Mouse (Mus musculus): ENCODE data around the gene Sorbs1. TPM values are rescaled to one million over a fixed set of nuclear protein-coding genes. Genes with fewer than 3 reads are reported as not detected.
A peak's percentile ranks its signal among the peaks of the same experiment; 100 is the strongest.

Gene Sorbs1
- polyA plus RNA-seq, 1 experiment from 2014 or later: 90.6 TPM

GRCm38 (mm10) chr19:40467810-40468209 lies 45.8 kb downstream of the Sorbs1 start:
- H3K4me1 ChIP-seq (ENCODE audit: control insufficient read depth, insufficient read depth, low read length): peaks cover 41% of the 10 kb centered on the region
- H3K9ac ChIP-seq (ENCODE audit: low read depth, low read length): no peak overlapping the region
- peak overlapping the region; percentile 33 for H3K4me2 ChIP-seq
- WGBS (ENCODE audit: insufficient replicate concordance): 31% methylated on average over 9 of the region's 9 CpGs
- ATAC-seq (replicated peaks; ENCODE audit: insufficient number of reproducible peaks, low FRiP score, low TSS enrichment): peak; percentile 73
- H3K9me3 ChIP-seq (replicated peaks; ENCODE audit: control insufficient read depth, low read length): no peaks in the 10 kb centered on the region
- no peaks in the 10 kb centered on the region for H3K27me3 ChIP-seq (ENCODE audit: control insufficient read depth, insufficient read depth, low read length)
- H3K27ac ChIP-seq (ENCODE audit: low read depth, low read length): peak overlapping the region; percentile 91
- H3K36me3 ChIP-seq (ENCODE audit: control insufficient read depth, insufficient read depth, low read length): no peaks in the 10 kb centered on the region
- H3K4me3 ChIP-seq (ENCODE audit: low read depth, low read length): no peak overlapping the region

GRCm38 (mm10) chr19:40465339-40465738 lies 48.2 kb downstream of the Sorbs1 start:
- 84% methylated on average over 3 of the region's 3 CpGs for WGBS (ENCODE audit: insufficient replicate concordance)
- no peak for ATAC-seq (replicated peaks; ENCODE audit: insufficient number of reproducible peaks, low FRiP score, low TSS enrichment)
- H3K27me3 ChIP-seq (ENCODE audit: control insufficient read depth, insufficient read depth, low read length): no peaks in the 10 kb centered on the region
- H3K27ac ChIP-seq (ENCODE audit: low read depth, low read length): no peak overlapping the region
- H3K9me3 ChIP-seq (replicated peaks; ENCODE audit: control insufficient read depth, low read length): no peaks in the 10 kb centered on the region
- no peaks in the 10 kb centered on the region for H3K36me3 ChIP-seq (ENCODE audit: control insufficient read depth, insufficient read depth, low read length)
- H3K4me1 ChIP-seq (ENCODE audit: control insufficient read depth, insufficient read depth, low read length): peaks cover 36% of the 10 kb centered on the region
- H3K4me3 ChIP-seq (ENCODE audit: low read depth, low read length): no peak overlapping the region
- H3K9ac ChIP-seq (ENCODE audit: low read depth, low read length): no peak overlapping the region
- no peak overlapping the region for H3K4me2 ChIP-seq

DNA sequence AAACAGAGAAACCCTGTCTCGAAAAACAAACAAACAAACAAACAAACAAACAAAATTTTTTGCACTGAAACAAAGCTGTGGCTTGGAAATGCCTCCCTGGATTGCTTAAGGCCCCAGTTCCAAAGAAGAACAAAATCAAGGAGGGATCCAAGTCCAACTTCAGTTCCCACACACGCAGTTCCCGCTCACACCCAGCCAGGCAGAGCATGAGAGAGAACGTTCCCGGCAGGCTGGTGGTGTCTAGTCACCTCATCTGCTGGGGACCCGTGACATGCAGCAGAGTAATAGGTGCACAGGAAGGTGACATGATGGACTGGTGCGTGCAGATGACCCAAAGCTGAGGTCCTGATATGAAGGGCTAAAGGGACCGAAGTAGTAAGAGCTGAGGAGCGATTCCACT lies 49.2 kb downstream of the Sorbs1 start:
- Histone ChIP-seq H3K4me3 (ENCODE audit: low read depth, low read length) (no peak overlapping the region), H3K4me1 (ENCODE audit: control insufficient read depth, insufficient read depth, low read length) (peaks cover 38% of the 10 kb centered on the region), H3K9ac (ENCODE audit: low read depth, low read length) (no peak overlapping the region), H3K36me3 (ENCODE audit: control insufficient read depth, insufficient read depth, low read length) (no peaks in the 10 kb centered on the region), H3K9me3 (replicated peaks; ENCODE audit: control insufficient read depth, low read length) (no peaks in the 10 kb centered on the region), H3K27me3 (ENCODE audit: control insufficient read depth, insufficient read depth, low read length) (no peaks in the 10 kb centered on the region), H3K4me2 (no peak overlapping the region), H3K27ac (ENCODE audit: low read depth, low read length) (no peak overlapping the region)
- 83% methylated on average over 9 of the region's 9 CpGs for WGBS (ENCODE audit: insufficient replicate concordance)
- no peak for ATAC-seq (replicated peaks; ENCODE audit: insufficient number of reproducible peaks, low FRiP score, low TSS enrichment)

GRCm38 (mm10) chr19:40462892-40463291 lies 50.7 kb downstream of the Sorbs1 start:
- Histone ChIP-seq H3K27ac (ENCODE audit: low read depth, low read length) (no peak overlapping the region), H3K27me3 (ENCODE audit: control insufficient read depth, insufficient read depth, low read length) (no peaks in the 10 kb centered on the region)
- WGBS (ENCODE audit: insufficient replicate concordance): 32% methylated on average over 6 of the region's 6 CpGs

GRCm38 (mm10) chr19:40462481-40462880 lies 51.1 kb downstream of the Sorbs1 start:
- peaks cover 32% of the 10 kb centered on the region for H3K4me1 ChIP-seq (ENCODE audit: control insufficient read depth, insufficient read depth, low read length)
- H3K27me3 ChIP-seq (ENCODE audit: control insufficient read depth, insufficient read depth, low read length): no peaks in the 10 kb centered on the region
- no peak overlapping the region for H3K4me2 ChIP-seq
- no peak overlapping the region for H3K27ac ChIP-seq (ENCODE audit: low read depth, low read length)
- H3K9ac ChIP-seq (ENCODE audit: low read depth, low read length): no peak overlapping the region
- H3K36me3 ChIP-seq (ENCODE audit: control insufficient read depth, insufficient read depth, low read length): no peaks in the 10 kb centered on the region
- H3K4me3 ChIP-seq (ENCODE audit: low read depth, low read length): no peak overlapping the region
- H3K9me3 ChIP-seq (replicated peaks; ENCODE audit: control insufficient read depth, low read length): no peaks in the 10 kb centered on the region
- 60% methylated on average over 2 of the region's 2 CpGs for WGBS (ENCODE audit: insufficient replicate concordance)
- no peak for ATAC-seq (replicated peaks; ENCODE audit: insufficient number of reproducible peaks, low FRiP score, low TSS enrichment)

More at GRCm38 (mm10) chr19:40462892-40463291, 50.7 kb downstream of the Sorbs1 start:
- Histone ChIP-seq H3K4me2 (no peak overlapping the region), H3K4me3 (ENCODE audit: low read depth, low read length) (no peak overlapping the region), H3K9me3 (replicated peaks; ENCODE audit: control insufficient read depth, low read length) (no peaks in the 10 kb centered on the region), H3K9ac (ENCODE audit: low read depth, low read length) (0 out of 2 replicates have a peak overlapping the region, but pooled peaks have one; percentile 18), H3K36me3 (ENCODE audit: control insufficient read depth, insufficient read depth, low read length) (no peaks in the 10 kb centered on the region), H3K4me1 (ENCODE audit: control insufficient read depth, insufficient read depth, low read length) (peaks cover 36% of the 10 kb centered on the region)
- ATAC-seq (replicated peaks; ENCODE audit: insufficient number of reproducible peaks, low FRiP score, low TSS enrichment): no peak

DNA sequence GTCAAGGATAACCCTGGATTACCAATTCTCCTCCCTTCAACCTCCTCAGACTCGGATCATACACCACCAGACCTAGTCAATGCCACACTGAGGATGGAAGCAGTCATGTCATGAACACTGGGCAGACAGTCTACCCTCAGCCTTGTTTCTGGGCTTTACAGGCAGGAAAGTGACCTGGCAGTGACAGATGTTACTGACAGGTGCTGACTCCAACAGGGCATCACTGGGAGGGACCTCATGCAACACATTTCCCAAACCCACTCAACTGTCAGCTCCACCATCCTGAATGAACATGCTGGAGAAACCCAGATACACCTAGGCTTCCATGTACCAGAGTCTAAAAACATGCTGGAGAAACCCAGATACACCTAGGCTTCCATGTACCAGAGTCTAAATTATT lies 51.9 kb downstream of the Sorbs1 start:
- Histone ChIP-seq H3K9ac (ENCODE audit: low read depth, low read length) (no peak overlapping the region), H3K4me2 (no peak overlapping the region), H3K4me3 (ENCODE audit: low read depth, low read length) (no peak overlapping the region), H3K9me3 (replicated peaks; ENCODE audit: control insufficient read depth, low read length) (no peaks in the 10 kb centered on the region), H3K27me3 (ENCODE audit: control insufficient read depth, insufficient read depth, low read length) (no peaks in the 10 kb centered on the region), H3K27ac (ENCODE audit: low read depth, low read length) (no peak overlapping the region), H3K4me1 (ENCODE audit: control insufficient read depth, insufficient read depth, low read length) (peaks cover 30% of the 10 kb centered on the region), H3K36me3 (ENCODE audit: control insufficient read depth, insufficient read depth, low read length) (no peaks in the 10 kb centered on the region)
- no peak for ATAC-seq (replicated peaks; ENCODE audit: insufficient number of reproducible peaks, low FRiP score, low TSS enrichment)
- 66% methylated on average over 1 of the region's 1 CpGs for WGBS (ENCODE audit: insufficient replicate concordance)

DNA sequence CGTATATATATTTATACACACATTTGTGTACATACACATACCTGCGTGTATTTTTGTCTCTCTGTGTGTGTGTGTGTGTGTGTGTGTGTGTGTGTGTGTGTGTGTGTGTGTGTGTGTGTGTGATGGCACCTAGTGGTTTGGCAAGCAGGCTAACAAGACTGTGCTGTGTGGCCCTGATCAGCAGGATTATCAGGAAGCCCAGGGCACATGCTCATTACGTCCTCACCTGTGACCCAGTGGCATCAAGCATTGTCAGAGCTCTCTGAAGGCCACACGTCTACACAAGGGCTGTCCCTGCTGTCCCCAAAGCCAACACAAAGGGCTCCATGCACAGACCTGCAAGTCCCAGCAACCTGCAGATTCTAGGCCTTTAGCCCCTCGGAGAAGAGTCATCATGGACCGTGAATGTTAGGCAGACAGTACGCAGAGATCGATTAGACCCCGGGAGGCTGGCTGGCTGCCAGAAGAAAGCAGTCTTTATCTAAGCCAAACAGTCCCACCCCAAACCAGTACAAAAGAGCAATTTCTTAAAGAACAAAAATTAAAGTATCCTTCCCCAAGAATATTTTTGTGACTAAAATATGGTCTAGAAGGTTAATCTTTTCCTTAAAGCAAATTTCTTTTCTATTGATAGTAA lies 52.6 kb downstream of the Sorbs1 start:
- Histone ChIP-seq H3K36me3 (ENCODE audit: control insufficient read depth, insufficient read depth, low read length) (no peaks in the 10 kb centered on the region), H3K4me3 (ENCODE audit: low read depth, low read length) (no peak overlapping the region), H3K27me3 (ENCODE audit: control insufficient read depth, insufficient read depth, low read length) (no peaks in the 10 kb centered on the region), H3K4me2 (no peak overlapping the region), H3K9me3 (replicated peaks; ENCODE audit: control insufficient read depth, low read length) (no peaks in the 10 kb centered on the region), H3K9ac (ENCODE audit: low read depth, low read length) (no peak overlapping the region), H3K27ac (ENCODE audit: low read depth, low read length) (no peak overlapping the region), H3K4me1 (ENCODE audit: control insufficient read depth, insufficient read depth, low read length) (peaks cover 30% of the 10 kb centered on the region)
- 44% methylated on average over 9 of the region's 9 CpGs for WGBS (ENCODE audit: insufficient replicate concordance)
- no peak for ATAC-seq (replicated peaks; ENCODE audit: insufficient number of reproducible peaks, low FRiP score, low TSS enrichment)

- ATAC-seq (replicated peaks; ENCODE audit: insufficient number of reproducible peaks, low FRiP score, low TSS enrichment): no peak
- Histone ChIP-seq H3K9ac (ENCODE audit: low read depth, low read length) (no peak overlapping the region), H3K4me2 (no peak overlapping the region), H3K4me3 (ENCODE audit: low read depth, low read length) (no peak overlapping the region), H3K27me3 (ENCODE audit: control insufficient read depth, insufficient read depth, low read length) (no peaks in the 10 kb centered on the region), H3K27ac (ENCODE audit: low read depth, low read length) (no peak overlapping the region), H3K36me3 (ENCODE audit: control insufficient read depth, insufficient read depth, low read length) (no peaks in the 10 kb centered on the region), H3K4me1 (ENCODE audit: control insufficient read depth, insufficient read depth, low read length) (peaks cover 30% of the 10 kb centered on the region), H3K9me3 (replicated peaks; ENCODE audit: control insufficient read depth, low read length) (no peaks in the 10 kb centered on the region)
- 20% methylated on average over 1 of the region's 1 CpGs for WGBS (ENCODE audit: insufficient replicate concordance)
These were observed 54.2 kb downstream of the Sorbs1 start for GRCm38 (mm10) chr19:40459338-40459737.

GRCm38 (mm10) chr19:40458806-40459205 lies 54.8 kb downstream of the Sorbs1 start:
- Histone ChIP-seq H3K9ac (ENCODE audit: low read depth, low read length) (no peak overlapping the region), H3K27ac (ENCODE audit: low read depth, low read length) (no peak overlapping the region), H3K27me3 (ENCODE audit: control insufficient read depth, insufficient read depth, low read length) (no peaks in the 10 kb centered on the region), H3K4me2 (no peak overlapping the region), H3K9me3 (replicated peaks; ENCODE audit: control insufficient read depth, low read length) (no peaks in the 10 kb centered on the region), H3K4me1 (ENCODE audit: control insufficient read depth, insufficient read depth, low read length) (peaks cover 28% of the 10 kb centered on the region), H3K4me3 (ENCODE audit: low read depth, low read length) (no peak overlapping the region), H3K36me3 (ENCODE audit: control insufficient read depth, insufficient read depth, low read length) (no peaks in the 10 kb centered on the region)
- ATAC-seq (replicated peaks; ENCODE audit: insufficient number of reproducible peaks, low FRiP score, low TSS enrichment): no peak
- WGBS (ENCODE audit: insufficient replicate concordance): 77% methylated on average over 3 of the region's 3 CpGs

Data from heart, embryonic 11.5 days (tissue).